In genomic region chr9:21346627-21347365, GRCm38 (mm10) we compare ENCODE assay signal across 15 mouse cellular contexts. TPM values are rescaled to one million over a fixed set of nuclear protein-coding genes. Genes with fewer than 3 reads are reported as not detected.
DNase-seq lines count a peak whose midpoint lies in the region; ATAC-seq lines count a peak whose summit lies in the region.
"Had no signal": no experiment of that assay in that cellular context is flagged by ENCODE, and none has a peak within 500 bp of the region (broad histone marks: within the 10 kb centered on the region; RNA-seq: fewer than 3 reads in every experiment).

No protein-coding gene starts in this region.

- no peaks in the 10 kb centered on the region for H3K9me3 ChIP-seq in intestine, embryonic 16.5 days (ENCODE audit: control insufficient read depth, low read length)
- H3K9me3 ChIP-seq in intestine, embryonic 15.5 days: no peaks in the 10 kb centered on the region
- H3K9me3 ChIP-seq: liver, embryonic 15.5 days had no signal

- H3K27ac ChIP-seq in intestine, embryonic 16.5 days (ENCODE audit: low read length): no peak overlapping the region
- H3K27ac ChIP-seq in intestine, embryonic 15.5 days: no peak overlapping the region
- H3K27ac ChIP-seq: liver, embryonic 15.5 days had no signal

- ATAC-seq in intestine, embryonic 16.5 days: peak; percentile 63; the same call in 1 of the 2 replicates
- ATAC-seq in intestine, embryonic 15.5 days: no peak
- no peak for ATAC-seq in erythroblast, adult 5-6 weeks (replicated peaks; ENCODE audit: low FRiP score, poor library complexity, severe bottlenecking)

- peaks cover 5% of the 10 kb centered on the region for H3K4me1 ChIP-seq in intestine, embryonic 16.5 days (ENCODE audit: control insufficient read depth, insufficient read depth, low read length)
- no peaks in the 10 kb centered on the region for H3K4me1 ChIP-seq in intestine, embryonic 15.5 days (replicated peaks)

- H3K36me3 ChIP-seq in intestine, embryonic 16.5 days (ENCODE audit: control insufficient read depth, insufficient read depth, low read length): peaks cover 5% of the 10 kb centered on the region
- H3K36me3 ChIP-seq in intestine, embryonic 15.5 days: peaks cover 18% of the 10 kb centered on the region

- H3K4me3 ChIP-seq in intestine, embryonic 16.5 days (ENCODE audit: low read length): no peak overlapping the region
- H3K4me3 ChIP-seq in intestine, embryonic 15.5 days (replicated peaks): no peak overlapping the region
- H3K4me3 ChIP-seq: liver, embryonic 15.5 days had no signal

- WGBS in intestine, embryonic 16.5 days: 72% methylated on average over 16 of the region's 16 CpGs
- 73% methylated on average over 16 of the region's 16 CpGs for WGBS in intestine, embryonic 15.5 days
- WGBS in large intestine, adult 2 months: 57% methylated on average over 16 of the region's 16 CpGs

- no peaks in the 10 kb centered on the region for H3K27me3 ChIP-seq in intestine, embryonic 16.5 days (replicated peaks; ENCODE audit: control insufficient read depth, insufficient read depth, low read length)
- H3K27me3 ChIP-seq in intestine, embryonic 15.5 days (replicated peaks): no peaks in the 10 kb centered on the region
- H3K27me3 ChIP-seq: CH12.LX; liver, embryonic 15.5 days had no signal

- peak; percentile 73 for DNase-seq in ES-CJ7 (ENCODE audit: low read depth, low spot score)
- DNase-seq in cerebellum, adult 11 months: peak; percentile 43
- DNase-seq in large intestine, adult 2 months (ENCODE audit: low read depth, low spot score): peak; percentile 70
- DNase-seq in layer of hippocampus, postnatal 36 days: no peak
- DNase-seq: embryo, embryonic 11 days; gastrocnemius, postnatal 10 days; kidney, adult 11 months; thymus, postnatal 4 days had no signal

- H3K9ac ChIP-seq in intestine, embryonic 16.5 days (ENCODE audit: low read depth, low read length): no peak overlapping the region
- H3K9ac ChIP-seq in intestine, embryonic 15.5 days: no peak overlapping the region
- H3K9ac ChIP-seq: liver, embryonic 15.5 days had no signal

- H3K4me2 ChIP-seq in intestine, embryonic 16.5 days (ENCODE audit: low read depth, low read length): no peak overlapping the region
- no peak overlapping the region for H3K4me2 ChIP-seq in intestine, embryonic 15.5 days (replicated peaks)
- H3K4me2 ChIP-seq: liver, embryonic 15.5 days; midbrain, embryonic 11.5 days had no signal

RNA-seq across cellular contexts. Expression of gene Ilf3, which starts 20.9 kb away (rescaled TPM):
- 119 and 127 TPM in 2 replicates for polyA plus RNA-seq in intestine, embryonic 16.5 days (2015; fragmentation: Nextera tagmentation; extraction: Ambion mirVana)
- 143 and 150 TPM in 2 replicates for polyA plus RNA-seq in intestine, embryonic 15.5 days (2015; fragmentation: Nextera tagmentation; extraction: Ambion mirVana)
- polyA plus RNA-seq in large intestine, adult 2 months (2012; rRNA removed): 31.1 and 33.9 TPM in 2 replicates
- 100 to 1,000 TPM in 1 of 2 experiments, 10 to 100 TPM in 1; 80.8 to 107 TPM for total RNA-seq in layer of hippocampus, postnatal 36 days (2021)
- 12.5 and 15.2 TPM in 2 replicates for total RNA-seq in erythroblast, adult 5-6 weeks (2015; ENCODE audit: low replicate concordance)
- 14.2 and 16.5 TPM in 2 replicates for total RNA-seq in erythroblast, adult 5-6 weeks (2017; ENCODE audit: low replicate concordance)

RNA-seq across cellular contexts. Expression of gene Slc44a2, which starts 26.3 kb away (rescaled TPM):
- 44.6 and 50.2 TPM in 2 replicates for polyA plus RNA-seq in intestine, embryonic 16.5 days (2015; fragmentation: Nextera tagmentation; extraction: Ambion mirVana)
- polyA plus RNA-seq in intestine, embryonic 15.5 days (2015; fragmentation: Nextera tagmentation; extraction: Ambion mirVana): 48.1 and 52.0 TPM in 2 replicates
- 17.5 and 24.1 TPM in 2 replicates for polyA plus RNA-seq in large intestine, adult 2 months (2012; rRNA removed)
- total RNA-seq in layer of hippocampus, postnatal 36 days (2021): 10 to 100 TPM; 49.6 to 56.3 TPM
- 10.6 and 17.1 TPM in 2 replicates for total RNA-seq in erythroblast, adult 5-6 weeks (2015; ENCODE audit: low replicate concordance)
- total RNA-seq in erythroblast, adult 5-6 weeks (2017; ENCODE audit: low replicate concordance): 11.7 and 14.5 TPM in 2 replicates

RNA-seq across cellular contexts. Expression of gene Ap1m2, which starts 34.7 kb away (rescaled TPM):
- polyA plus RNA-seq in intestine, embryonic 16.5 days (2015; fragmentation: Nextera tagmentation; extraction: Ambion mirVana): 158 and 172 TPM in 2 replicates
- 106 and 115 TPM in 2 replicates for polyA plus RNA-seq in intestine, embryonic 15.5 days (2015; fragmentation: Nextera tagmentation; extraction: Ambion mirVana)
- 95.6 and 122 TPM in 2 replicates for polyA plus RNA-seq in large intestine, adult 2 months (2012; rRNA removed)
- under 1 TPM; 0.35 to 0.57 TPM for total RNA-seq in layer of hippocampus, postnatal 36 days (2021)
- 0.58 TPM in 1 of 2 replicates, not detected in the other for total RNA-seq in erythroblast, adult 5-6 weeks (2015; ENCODE audit: low replicate concordance)
- total RNA-seq in erythroblast, adult 5-6 weeks (2017; ENCODE audit: low replicate concordance): not detected in 2 replicates
- total RNA-seq: gastrocnemius, postnatal 10 days; heart, postnatal 36 days had no signal

RNA-seq across cellular contexts. Expression of gene Cdkn2d, which starts 55.6 kb away (rescaled TPM):
- polyA plus RNA-seq in intestine, embryonic 16.5 days (2015; fragmentation: Nextera tagmentation; extraction: Ambion mirVana): 40.2 and 42.5 TPM in 2 replicates
- polyA plus RNA-seq in intestine, embryonic 15.5 days (2015; fragmentation: Nextera tagmentation; extraction: Ambion mirVana): 38.4 and 42.1 TPM in 2 replicates
- 23.6 and 28.9 TPM in 2 replicates for polyA plus RNA-seq in large intestine, adult 2 months (2012; rRNA removed)
- 10 to 100 TPM; 53.0 to 62.9 TPM for total RNA-seq in layer of hippocampus, postnatal 36 days (2021)
- 29.4 and 40.1 TPM in 2 replicates for total RNA-seq in erythroblast, adult 5-6 weeks (2015; ENCODE audit: low replicate concordance)
- 15.9 and 25.5 TPM in 2 replicates for total RNA-seq in erythroblast, adult 5-6 weeks (2017; ENCODE audit: low replicate concordance)

RNA-seq across cellular contexts. Expression of gene Kri1, which starts 59.0 kb away (rescaled TPM):
- 12.3 and 13.2 TPM in 2 replicates for polyA plus RNA-seq in intestine, embryonic 16.5 days (2015; fragmentation: Nextera tagmentation; extraction: Ambion mirVana)
- polyA plus RNA-seq in intestine, embryonic 15.5 days (2015; fragmentation: Nextera tagmentation; extraction: Ambion mirVana): 11.1 and 15.4 TPM in 2 replicates
- polyA plus RNA-seq in large intestine, adult 2 months (2012; rRNA removed): 21.1 and 22.0 TPM in 2 replicates
- total RNA-seq in layer of hippocampus, postnatal 36 days (2021): 10 to 100 TPM; 48.1 to 50.2 TPM
- 14.0 and 26.7 TPM in 2 replicates for total RNA-seq in erythroblast, adult 5-6 weeks (2015; ENCODE audit: low replicate concordance)
- total RNA-seq in erythroblast, adult 5-6 weeks (2017; ENCODE audit: low replicate concordance): 16.7 and 22.3 TPM in 2 replicates

Comparison
In these comparisons a context has a peak if more than half of its experiments do, and no peak if none do; other contexts are left out.
1. DNase-seq: peak in ES-CJ7 (single experiment), cerebellum, adult 11 months (single experiment) and large intestine, adult 2 months (single experiment); none in layer of hippocampus, postnatal 36 days (0 of 2).